Mouse (Mus musculus) gonadal fat pad, adult 2 months (tissue): Measurements from ENCODE around the gene Edc3. TPM values are rescaled to one million over a fixed set of nuclear protein-coding genes. Genes with fewer than 3 reads are reported as not detected.

Experiments used
- polyA plus RNA-seq: library from polyadenylated mRNA; depleted of rRNA; stranded (reverse); fragments of >200 nt; gene quantifications from 2 replicates; pipeline ENCODE4 v1.2.3, GENCODE M21; 2012; rRNA removed

The Edc3 gene
- polyA plus RNA-seq, 1 experiment = 14.0 TPM

Other genes with a start within 250 kb of the Edc3 start
- 41.8 and 50.0 TPM in 2 replicates for gene Scamp5, start 240.5 kb upstream of the Edc3 start, polyA plus RNA-seq
- 0.74 and 0.93 TPM in 2 replicates for gene Rpp25, start 204.5 kb upstream of the Edc3 start, polyA plus RNA-seq
- gene Cox5a, start 187.3 kb upstream of the Edc3 start, polyA plus RNA-seq = 202 and 206 TPM in 2 replicates
- gene Fam219b, start 171.0 kb upstream of the Edc3 start, polyA plus RNA-seq = 9.1 and 12.1 TPM in 2 replicates
- gene Mpi, start 155.8 kb upstream of the Edc3 start, polyA plus RNA-seq = 61.7 and 76.0 TPM in 2 replicates
- 109 and 114 TPM in 2 replicates for gene Scamp2, start 147.6 kb upstream of the Edc3 start, polyA plus RNA-seq
- 46.2 and 47.9 TPM in 2 replicates for gene Ulk3, start 119.1 kb upstream of the Edc3 start, polyA plus RNA-seq
- gene Cplx3, start 102.3 kb upstream of the Edc3 start, polyA plus RNA-seq = not detected in 2 replicates
- not detected in 2 replicates for gene Lman1l, start 87.8 kb upstream of the Edc3 start, polyA plus RNA-seq
- gene Csk, start 54.9 kb upstream of the Edc3 start, polyA plus RNA-seq = 41.3 and 58.2 TPM in 2 replicates
- 0.08 and 0.67 TPM in 2 replicates for gene Cyp1a2, start 24.8 kb upstream of the Edc3 start, polyA plus RNA-seq
- 1.3 TPM in 2 replicates for gene Cyp1a1, start 20.6 kb upstream of the Edc3 start, polyA plus RNA-seq
- gene Clk3, start 57.3 kb downstream of the Edc3 start, polyA plus RNA-seq = 92.6 and 97.5 TPM in 2 replicates
- 4.0 and 4.6 TPM in 2 replicates for gene Arid3b, start 128.3 kb downstream of the Edc3 start, polyA plus RNA-seq
- gene Ubl7, start 202.4 kb downstream of the Edc3 start, polyA plus RNA-seq = 100 and 106 TPM in 2 replicates
- 32.3 and 32.5 TPM in 2 replicates for gene Sema7a, start 231.6 kb downstream of the Edc3 start, polyA plus RNA-seq